Mouse (Mus musculus): ENCODE results near the gene Cox8b. TPM values are rescaled to one million over a fixed set of nuclear protein-coding genes. Genes with fewer than 3 reads are reported as not detected.

The Cox8b gene
- total RNA-seq, 2 experiments from 2014 or later = 2,055 to 2,295 TPM

- Histone ChIP-seq H3K4me3 (no peak overlapping the region), H3K27ac (no peak overlapping the region)
- intact Hi-C loops (cut with DNase I) = no loop called here
- DNase-seq = no peak
- peak; percentile 17; the same call in 1 of the 2 replicates for TF ChIP-seq CTCF (IDR thresholded peaks at IDR 0.05)
Measured at GRCm38 (mm10) chr7:140938436-140938835, 38.2 kb upstream of the Cox8b start.

- no peak for DNase-seq
- Histone ChIP-seq H3K4me3 (no peak overlapping the region), H3K27ac (no peak overlapping the region)
- intact Hi-C loops (cut with DNase I) = no loop called here
- TF ChIP-seq CTCF (IDR thresholded peaks at IDR 0.05) = no peak
Measured at GRCm38 (mm10) chr7:140927181-140927580, 26.9 kb upstream of the Cox8b start.

GRCm38 (mm10) chr7:140923070-140923775, 23.0 kb upstream of the Cox8b start:
- intact Hi-C loops (cut with DNase I) = no loop called here
- Histone ChIP-seq H3K27ac (no peak overlapping the region), H3K4me3 (peak overlapping the region; percentile 62)
- DNase-seq = no peak
- TF ChIP-seq CTCF (IDR thresholded peaks at IDR 0.05) = no peak

- peak overlapping the region; percentile 62 for H3K4me3 ChIP-seq
- DNase-seq = peak; percentile 81
- intact Hi-C loops (cut with DNase I) = no loop called here
- no peak for TF ChIP-seq CTCF (IDR thresholded peaks at IDR 0.05)
- H3K27ac ChIP-seq = no peak overlapping the region
Measured at GRCm38 (mm10) chr7:140922398-140923069, 22.3 kb upstream of the Cox8b start.

GRCm38 (mm10) chr7:140921225-140921975, 21.2 kb upstream of the Cox8b start:
- TF ChIP-seq CTCF (IDR thresholded peaks at IDR 0.05) = no peak

GRCm38 (mm10) chr7:140920418-140921029, 20.3 kb upstream of the Cox8b start, which contains the start of gene Nlrp6:
Nlrp6 (plus strand) TSS chr7:140920902.
- intact Hi-C loops (cut with DNase I) = no loop called here
- Histone ChIP-seq H3K4me3 (no peak within 1 kb of the TSS), H3K27ac (no peak within 1 kb of the TSS)
- no peak for DNase-seq
- TF ChIP-seq CTCF (IDR thresholded peaks at IDR 0.05) = no peak

More at GRCm38 (mm10) chr7:140921225-140921975, 21.2 kb upstream of the Cox8b start:
- Histone ChIP-seq H3K4me3 (no peak overlapping the region), H3K27ac (no peak overlapping the region)
- intact Hi-C loops (cut with DNase I) = no loop called here
- no peak for DNase-seq

GRCm38 (mm10) chr7:140919911-140920310, 19.7 kb upstream of the Cox8b start:
- intact Hi-C loops (cut with DNase I) = no loop called here
- TF ChIP-seq CTCF (IDR thresholded peaks at IDR 0.05) = no peak
- no peak for DNase-seq

GRCm38 (mm10) chr7:140914031-140914690, 13.9 kb upstream of the Cox8b start:
- no peak for TF ChIP-seq CTCF (IDR thresholded peaks at IDR 0.05)
- Histone ChIP-seq H3K27ac (no peak overlapping the region), H3K4me3 (no peak overlapping the region)
- intact Hi-C loops (cut with DNase I) = no loop called here
- DNase-seq = no peak

More at GRCm38 (mm10) chr7:140919911-140920310, 19.7 kb upstream of the Cox8b start:
- no peak overlapping the region for H3K4me3 ChIP-seq
- no peak overlapping the region for H3K27ac ChIP-seq

GRCm38 (mm10) chr7:140912846-140913482, 12.7 kb upstream of the Cox8b start:
- intact Hi-C loops (cut with DNase I) = no loop called here
- DNase-seq = no peak
- TF ChIP-seq CTCF (IDR thresholded peaks at IDR 0.05) = no peak
- no peak overlapping the region for H3K4me3 ChIP-seq
- no peak overlapping the region for H3K27ac ChIP-seq

GRCm38 (mm10) chr7:140912293-140912692, 12.0 kb upstream of the Cox8b start:
- intact Hi-C loops (cut with DNase I) = no loop called here
- no peak overlapping the region for H3K27ac ChIP-seq
- no peak for TF ChIP-seq CTCF (IDR thresholded peaks at IDR 0.05)
- no peak for DNase-seq
- H3K4me3 ChIP-seq = no peak overlapping the region

GRCm38 (mm10) chr7:140908634-140909107, 8.4 kb upstream of the Cox8b start:
- peak; percentile 80 for DNase-seq
- H3K27ac ChIP-seq = peak overlapping the region; percentile 63
- TF ChIP-seq CTCF (IDR thresholded peaks at IDR 0.05) = peak; percentile 89
- intact Hi-C loops (cut with DNase I) = loop anchor here (1.0 to 5.0 kb wide), 2 partner anchors 99 to 140 kb away; no protein-coding TSS in a partner anchor
- H3K4me3 ChIP-seq = peak overlapping the region; percentile 73

All from gastrocnemius, adult 2 months (tissue).